Mouse (Mus musculus) erythroblast, adult 5-6 weeks (primary cell): ENCODE measurements at regions not wholly inside any gene's neighbourhood (a gene's known extent, or its start where the extent isn't known, plus 50 kb on each side); places are given as distances from the start of the nearest gene placed in this dataset.

Experiments
- ATAC-seq: replicated peaks from 2 replicates; pipeline ENCODE4 v1.8.0; 2016; ENCODE audit warnings: moderate number of reproducible peaks, mild to moderate bottlenecking, moderate TSS enrichment, inconsistent platforms; ENCODE audit not compliant: poor library complexity, low FRiP score, severe bottlenecking

- no peak for ATAC-seq
Observed at GRCm38 (mm10) chr13:101202565-101203313, 369.5 kb upstream of the Slc30a5 start.

DNA sequence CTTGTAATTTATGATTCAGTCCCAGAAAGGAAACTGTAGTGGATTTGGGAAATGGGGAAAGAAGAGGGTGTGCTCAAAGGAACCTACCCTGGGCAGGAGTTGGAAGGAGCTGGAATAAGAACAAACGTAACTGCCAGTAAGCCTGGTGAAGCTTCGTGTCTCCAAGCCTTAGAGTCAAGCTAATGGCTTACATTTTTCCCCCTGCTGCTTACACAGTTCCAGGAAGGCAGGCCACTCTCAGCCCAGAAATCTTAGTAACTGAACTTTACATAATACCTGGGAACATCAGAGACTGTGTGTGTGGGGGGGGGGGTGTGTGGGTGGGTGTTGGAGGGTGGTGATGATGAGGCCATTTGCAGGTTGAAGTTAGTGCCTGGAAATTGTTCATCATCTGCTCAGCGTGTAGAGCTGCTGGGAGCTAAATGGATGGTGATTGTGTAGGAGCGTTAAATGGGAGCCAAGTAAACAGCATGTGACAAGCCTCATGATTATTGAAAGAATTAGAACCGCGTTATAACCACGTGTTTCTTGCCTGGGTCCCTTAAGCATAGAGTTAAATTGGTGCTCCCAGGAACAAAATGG is 357.1 kb upstream of the Slc30a5 start:
- no peak for ATAC-seq

DNA sequence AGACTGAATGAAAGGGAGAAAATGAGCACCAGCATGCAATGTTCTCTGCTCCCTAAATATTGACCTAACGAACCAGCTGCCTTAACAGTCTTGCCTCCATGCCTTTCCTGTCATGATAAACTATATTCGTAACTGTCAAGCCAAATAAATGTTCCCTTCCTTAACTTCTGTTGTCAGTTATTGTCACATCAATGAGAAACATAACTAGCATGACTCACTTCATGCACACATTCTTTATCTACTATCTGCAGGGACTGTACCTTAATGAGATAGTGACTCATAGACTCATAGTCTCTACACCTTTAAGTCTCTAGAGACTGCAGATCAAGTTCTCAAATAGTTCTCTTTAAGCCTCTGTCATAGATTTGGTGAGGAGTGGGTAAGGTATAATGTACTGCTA is 349.2 kb upstream of the Slc30a5 start:
- no peak for ATAC-seq

DNA sequence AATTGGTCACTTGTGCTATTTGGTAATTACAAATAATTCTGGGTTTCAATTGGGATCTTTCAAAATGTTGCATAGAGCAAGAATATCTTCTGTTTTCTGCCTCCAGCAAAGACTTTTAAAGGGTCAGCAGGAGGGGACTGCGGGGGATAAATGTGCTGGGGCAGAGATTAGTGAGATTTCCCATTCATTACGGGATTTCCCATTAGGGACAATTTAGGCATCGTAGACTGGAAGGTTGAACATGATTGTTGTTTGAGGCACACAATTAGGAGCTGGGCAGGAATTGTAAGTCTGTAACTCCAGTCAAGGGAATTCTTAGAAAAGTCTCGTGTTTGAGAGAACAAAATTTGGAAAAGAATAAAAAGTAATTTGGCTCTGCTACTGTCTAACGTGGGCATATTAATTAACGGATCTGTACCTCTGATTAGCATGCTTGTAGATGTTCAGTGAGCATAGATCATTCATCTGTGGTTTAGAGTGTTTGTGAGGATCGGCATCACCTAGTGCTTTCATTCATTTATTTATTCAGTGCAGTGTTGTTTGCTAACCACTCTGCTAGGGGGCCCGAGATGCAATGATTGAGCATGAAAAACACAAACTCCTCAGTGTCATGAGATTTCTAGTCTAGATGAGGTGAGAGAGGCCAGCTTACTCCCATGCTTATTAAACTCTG is 341.9 kb upstream of the Slc30a5 start:
- no peak for ATAC-seq

DNA sequence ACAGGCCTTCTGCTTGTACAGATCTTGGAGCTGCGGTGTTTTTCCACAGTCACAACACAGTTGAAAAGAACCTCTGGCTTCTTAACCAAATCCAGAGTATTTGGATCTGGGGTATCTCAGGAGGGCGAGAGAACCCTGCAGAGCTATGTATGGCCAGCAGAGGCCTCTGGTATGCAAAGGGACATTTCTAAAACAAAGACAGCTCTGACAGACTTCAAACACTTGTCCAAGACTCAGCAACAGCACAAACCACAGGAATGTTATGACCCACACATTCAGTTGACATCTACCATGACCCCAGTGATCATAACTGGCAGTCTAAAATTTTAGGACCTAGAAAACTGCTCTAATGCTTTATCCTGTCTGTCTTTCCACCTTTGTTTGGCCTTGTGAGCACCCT is 328.5 kb upstream of the Slc30a5 start:
- ATAC-seq, result no peak

GRCm38 (mm10) chr13:101159878-101160277 is 326.7 kb upstream of the Slc30a5 start:
- no peak for ATAC-seq

DNA sequence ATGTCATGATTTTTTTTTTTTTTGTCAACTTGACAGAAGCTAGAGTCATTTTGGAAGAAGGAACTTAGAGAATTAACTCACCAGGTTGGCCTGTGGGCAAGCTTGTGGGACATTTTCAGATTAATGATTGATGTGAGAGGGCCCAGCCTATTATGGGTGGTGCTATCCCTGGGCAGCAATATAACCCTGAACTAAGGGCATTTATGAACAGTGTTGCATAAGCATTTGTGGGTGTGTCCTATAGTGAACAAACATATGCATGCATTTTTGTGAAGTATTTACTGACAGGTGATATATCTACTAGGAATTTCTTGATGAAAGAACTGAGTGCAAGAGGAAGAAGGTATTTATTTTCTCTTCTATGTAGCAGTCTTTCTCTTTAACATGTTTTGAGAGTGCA is 320.5 kb upstream of the Slc30a5 start:
- no peak for ATAC-seq

GRCm38 (mm10) chr13:101142761-101143160 is 309.5 kb upstream of the Slc30a5 start:
- ATAC-seq, result no peak

- no peak for ATAC-seq
Observed at GRCm38 (mm10) chr13:101142104-101142735, 309.0 kb upstream of the Slc30a5 start.

DNA sequence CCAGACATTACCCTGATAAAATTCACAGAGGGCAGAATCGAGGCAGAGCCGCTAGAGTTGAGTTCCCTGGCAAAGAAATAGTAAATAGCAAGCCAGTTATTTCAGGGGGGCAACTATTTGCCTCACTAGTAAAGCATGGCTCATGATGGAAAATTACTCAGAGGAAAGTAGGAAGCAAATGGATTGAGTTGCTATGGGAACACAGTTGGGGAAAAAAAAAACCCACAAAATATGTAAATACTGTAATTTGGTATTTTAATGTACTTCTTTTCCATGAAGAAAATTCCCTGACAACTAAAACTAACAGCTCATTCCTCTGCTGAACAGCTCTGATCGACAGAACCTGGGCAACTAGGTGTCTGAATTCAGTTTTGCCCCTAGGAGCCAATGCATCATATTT is 296.2 kb upstream of the Slc30a5 start:
- ATAC-seq, result no peak

- no peak for ATAC-seq
Observed at GRCm38 (mm10) chr13:101127808-101128207, 294.6 kb upstream of the Slc30a5 start.

- no peak for ATAC-seq
Observed at GRCm38 (mm10) chr13:101127262-101127661, 294.0 kb upstream of the Slc30a5 start.

GRCm38 (mm10) chr13:101117311-101117710 is 284.1 kb upstream of the Slc30a5 start:
- no peak for ATAC-seq

DNA sequence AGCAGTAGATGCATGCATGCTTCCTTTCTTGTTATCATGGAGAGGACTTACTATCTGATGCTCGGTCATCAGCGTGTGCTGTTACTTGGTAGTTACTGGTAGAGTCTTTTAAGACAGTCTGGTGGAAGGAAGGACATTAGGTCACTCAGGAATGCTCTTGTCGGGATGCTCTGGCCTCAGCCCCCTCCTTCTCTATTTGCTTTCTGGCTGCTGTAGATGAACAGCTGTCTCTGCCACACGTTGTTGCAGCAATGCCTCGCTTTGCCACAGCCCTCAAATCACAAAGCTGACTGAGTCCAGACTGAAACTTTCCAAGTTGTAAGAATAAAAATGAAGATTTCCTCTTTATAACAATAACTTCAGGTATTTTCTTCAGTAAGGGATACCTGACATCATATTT is 282.1 kb upstream of the Slc30a5 start:
- ATAC-seq, result no peak

GRCm38 (mm10) chr13:101112176-101112575 is 278.9 kb upstream of the Slc30a5 start:
- no peak for ATAC-seq

DNA sequence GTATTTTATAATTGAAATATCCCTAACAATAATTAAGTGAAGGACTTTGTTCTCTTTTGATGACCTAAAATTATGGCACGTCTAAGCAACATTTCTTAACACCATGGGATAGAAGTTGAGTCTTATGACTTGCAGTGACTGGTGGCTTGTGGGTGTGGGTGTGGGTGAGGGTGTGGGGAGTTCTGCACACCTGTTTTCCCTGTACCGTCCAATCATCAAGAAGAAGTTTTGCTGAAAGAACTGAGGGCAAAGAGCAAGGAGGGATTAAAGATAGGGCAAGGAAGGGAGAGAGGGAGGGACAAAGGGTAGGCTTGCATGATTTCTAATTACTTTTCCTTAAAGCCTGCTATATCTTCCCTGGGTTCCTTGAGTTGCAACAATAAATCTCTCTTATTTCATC is 278.5 kb upstream of the Slc30a5 start:
- no peak for ATAC-seq

DNA sequence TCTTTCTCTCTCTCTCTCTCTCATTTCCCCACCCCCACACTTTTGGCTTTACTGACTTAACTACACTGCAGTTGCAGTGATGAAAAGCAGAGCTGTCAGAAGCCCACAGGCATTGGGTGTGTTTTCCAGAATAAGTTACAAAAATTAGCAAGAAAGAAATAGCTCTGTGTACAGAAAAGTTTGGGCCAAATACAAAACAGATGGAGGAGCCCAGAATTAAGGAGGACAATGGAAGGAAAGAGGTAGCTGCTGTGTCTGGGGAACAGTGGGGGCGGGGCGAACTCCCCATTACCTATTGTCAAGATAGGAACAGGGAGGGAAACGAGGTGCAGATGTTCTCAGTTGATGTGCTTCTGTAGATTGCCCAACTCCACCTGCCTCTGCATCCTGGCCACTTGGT is 267.4 kb upstream of the Slc30a5 start:
- ATAC-seq, result no peak

DNA sequence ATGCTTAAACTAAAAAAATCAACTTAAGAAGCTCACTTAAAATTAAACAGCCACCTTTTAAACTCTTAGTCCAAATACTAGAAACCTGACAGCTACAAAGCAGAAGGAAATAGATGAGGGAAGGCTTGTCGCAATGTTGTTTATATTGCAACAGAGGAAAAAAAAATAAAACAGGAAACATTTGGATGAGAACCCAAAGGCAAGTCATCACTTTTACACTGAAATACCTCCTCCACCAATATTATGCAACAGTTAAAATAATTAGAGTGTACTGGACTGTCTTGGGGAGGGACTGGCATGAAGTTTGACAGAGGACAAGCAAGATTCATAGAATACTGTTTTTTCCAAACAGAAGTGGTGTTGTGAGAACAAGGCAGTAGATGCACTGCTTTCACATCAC is 263.6 kb upstream of the Slc30a5 start:
- no peak for ATAC-seq

DNA sequence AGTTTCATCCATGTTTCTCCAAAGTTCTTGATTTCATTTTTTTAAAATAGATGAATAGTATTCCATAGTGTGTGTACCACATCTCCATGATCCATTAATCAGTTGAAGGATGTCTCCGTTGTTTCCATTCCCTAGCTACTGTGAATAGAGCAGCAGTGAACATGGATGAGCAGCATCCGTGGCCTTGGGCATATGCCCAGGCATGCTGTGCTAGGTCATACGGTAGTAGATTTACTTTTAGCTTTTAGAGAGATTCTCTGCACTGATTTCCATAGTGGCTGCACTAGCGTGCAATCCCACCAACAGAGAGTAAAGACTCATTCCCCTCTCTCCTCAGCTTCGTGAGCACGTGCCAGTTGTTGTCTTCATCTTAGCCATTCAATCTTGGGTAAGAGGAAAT is 263.0 kb upstream of the Slc30a5 start:
- no peak for ATAC-seq

DNA sequence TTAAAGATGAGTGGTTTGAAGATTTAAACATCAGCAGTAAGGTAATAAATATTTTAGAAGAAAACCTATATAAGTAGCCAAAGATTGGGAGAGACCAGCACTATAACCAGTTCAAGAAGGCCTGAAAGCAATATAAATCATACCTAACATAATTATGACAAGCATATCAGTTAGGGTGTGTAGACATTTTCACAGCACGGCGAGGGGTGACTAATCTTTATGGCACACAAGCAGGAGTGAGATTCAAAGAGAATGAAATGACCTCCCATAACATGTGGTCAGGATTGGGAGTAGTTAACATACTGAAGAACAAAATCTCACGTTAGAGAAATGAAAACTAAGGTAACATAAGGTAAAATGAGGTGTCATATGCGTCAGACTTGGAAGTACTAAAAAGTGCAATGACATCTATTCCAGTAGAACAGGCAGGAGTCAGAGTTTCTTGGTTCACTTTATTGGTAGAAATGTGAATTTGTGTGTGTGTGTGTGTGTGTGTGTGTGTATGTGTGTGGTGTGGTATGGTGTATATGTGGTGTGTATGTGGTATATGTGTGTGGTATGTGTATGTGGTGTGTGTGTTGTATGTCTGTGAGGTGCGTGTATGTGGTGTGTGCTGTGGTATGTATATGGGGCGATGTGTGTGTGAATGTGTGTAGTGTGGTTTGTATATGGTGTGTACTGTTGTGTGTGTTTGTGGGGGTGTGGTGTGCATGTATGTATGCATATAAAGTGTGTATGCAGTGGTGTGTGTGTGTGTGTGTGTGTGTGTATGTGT is 262.0 kb upstream of the Slc30a5 start:
- ATAC-seq, result no peak
